Mouse (Mus musculus): ENCODE data around the gene Ugt2b34. TPM values are rescaled to one million over a fixed set of nuclear protein-coding genes. Genes with fewer than 3 reads are reported as not detected.
"Not testable (repeated sequence)": the region's sequence is repeated elsewhere in the genome, so short reads cannot be mapped to it uniquely, and the experiment has no call there.

Ugt2b34 gene
- polyA plus RNA-seq, 1 experiment, result 0.04 TPM

DNA sequence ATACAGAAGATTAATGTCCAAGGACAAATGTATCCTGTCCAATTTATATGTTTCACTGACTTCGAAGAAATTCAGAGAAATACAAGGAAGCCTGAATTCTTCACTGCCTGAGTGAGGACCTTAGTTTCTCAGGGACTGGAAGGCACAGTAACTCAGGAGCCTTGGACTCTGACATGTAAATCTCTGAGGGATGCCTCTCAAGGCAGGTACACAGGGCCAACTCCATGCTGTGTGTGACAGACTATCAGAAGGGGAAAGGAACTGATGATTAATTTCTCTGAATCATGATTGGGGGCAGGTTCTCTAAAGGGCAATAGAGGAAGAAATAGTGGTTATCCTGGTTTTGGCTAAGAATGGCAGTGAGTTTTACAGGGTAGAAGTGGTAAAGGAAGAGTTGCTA, 18.3 kb downstream of the Ugt2b34 start:
- no peak for TF ChIP-seq POLR2A (IDR thresholded peaks at IDR 0.05; ENCODE audit: low read depth, low read length)
- no peak for TF ChIP-seq CTCF (IDR thresholded peaks at IDR 0.05; ENCODE audit: extremely low read depth, insufficient read depth, insufficient read length, insufficient replicate concordance)

GRCm38 (mm10) chr5:86887081-86887480, 19.7 kb downstream of the Ugt2b34 start:
- H3K27ac ChIP-seq (ENCODE audit: insufficient read depth, low read length), result no peak overlapping the region
- DNase-seq (ENCODE audit: low read depth in 1 of 2, low spot score in 2 of 2), result no peak
- no peaks in the 10 kb centered on the region for H3K36me3 ChIP-seq (ENCODE audit: control insufficient read depth, insufficient read depth, low read length)
- no peaks in the 10 kb centered on the region for H3K27me3 ChIP-seq (ENCODE audit: control insufficient read depth, insufficient read depth, low read length)
- no peak for TF ChIP-seq CTCF (IDR thresholded peaks at IDR 0.05; ENCODE audit: extremely low read depth, insufficient read depth, insufficient read length, insufficient replicate concordance)
- H3K4me1 ChIP-seq (ENCODE audit: control insufficient read depth, insufficient read depth, insufficient read length), result no peaks in the 10 kb centered on the region
- WGBS, result 77% methylated on average over 1 of the region's 1 CpGs
- H3K4me3 ChIP-seq (ENCODE audit: extremely low read depth, insufficient read depth, insufficient read length), result no peak overlapping the region

More for the DNA sequence above, 18.3 kb downstream of the Ugt2b34 start:
- WGBS, result 60% methylated on average over 1 of the region's 1 CpGs
- Histone ChIP-seq H3K36me3 (ENCODE audit: control insufficient read depth, insufficient read depth, low read length) (no peaks in the 10 kb centered on the region), H3K27ac (ENCODE audit: insufficient read depth, low read length) (no peak overlapping the region), H3K4me3 (ENCODE audit: extremely low read depth, insufficient read depth, insufficient read length) (no peak overlapping the region), H3K4me1 (ENCODE audit: control insufficient read depth, insufficient read depth, insufficient read length) (no peaks in the 10 kb centered on the region), H3K27me3 (ENCODE audit: control insufficient read depth, insufficient read depth, low read length) (no peaks in the 10 kb centered on the region)
- DNase-seq (ENCODE audit: low read depth in 1 of 2, low spot score in 2 of 2), result no peak

DNA sequence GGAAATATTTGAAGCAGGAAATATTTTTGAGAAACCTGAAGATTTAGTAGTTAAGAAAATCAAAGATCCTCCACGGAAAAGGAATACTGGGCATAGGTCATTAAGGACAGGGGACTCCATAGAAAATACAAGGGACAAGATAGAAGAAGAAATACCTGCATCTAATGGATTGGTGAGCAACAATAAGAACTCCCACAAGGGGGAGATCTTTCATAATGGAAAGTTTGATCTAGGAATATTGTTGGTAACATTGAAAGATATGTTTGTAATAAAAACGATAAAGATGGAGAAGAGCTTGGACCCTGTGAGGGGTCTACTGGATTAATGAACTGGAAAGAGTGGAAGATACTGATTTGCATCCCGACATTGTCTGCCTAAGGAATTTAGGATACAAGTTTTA, 20.1 kb downstream of the Ugt2b34 start:
- TF ChIP-seq CTCF (IDR thresholded peaks at IDR 0.05; ENCODE audit: extremely low read depth, insufficient read depth, insufficient read length, insufficient replicate concordance) (no peak), POLR2A (IDR thresholded peaks at IDR 0.05; ENCODE audit: low read depth, low read length) (no peak)
- 48% methylated on average over 3 of the region's 3 CpGs for WGBS
- no peak for DNase-seq (ENCODE audit: low read depth in 1 of 2, low spot score in 2 of 2)

GRCm38 (mm10) chr5:86871877-86872276, 34.9 kb downstream of the Ugt2b34 start:
- WGBS, result 45% methylated on average over 1 of the region's 1 CpGs
- H3K36me3 ChIP-seq (ENCODE audit: control insufficient read depth, insufficient read depth, low read length), result no peaks in the 10 kb centered on the region
- no peak overlapping the region for H3K4me3 ChIP-seq (ENCODE audit: extremely low read depth, insufficient read depth, insufficient read length)
- H3K27me3 ChIP-seq (ENCODE audit: control insufficient read depth, insufficient read depth, low read length), result no peaks in the 10 kb centered on the region
- no peak overlapping the region for H3K27ac ChIP-seq (ENCODE audit: insufficient read depth, low read length)
- no peaks in the 10 kb centered on the region for H3K4me1 ChIP-seq (ENCODE audit: control insufficient read depth, insufficient read depth, insufficient read length)
- TF ChIP-seq CTCF (IDR thresholded peaks at IDR 0.05; ENCODE audit: extremely low read depth, insufficient read depth, insufficient read length, insufficient replicate concordance) (no peak), POLR2A (IDR thresholded peaks at IDR 0.05; ENCODE audit: low read depth, low read length) (no peak)
- DNase-seq (ENCODE audit: low read depth in 1 of 2, low spot score in 2 of 2), result no peak

More for the DNA sequence above, 20.1 kb downstream of the Ugt2b34 start:
- Histone ChIP-seq H3K4me3 (ENCODE audit: extremely low read depth, insufficient read depth, insufficient read length) (no peak overlapping the region), H3K27me3 (ENCODE audit: control insufficient read depth, insufficient read depth, low read length) (no peaks in the 10 kb centered on the region), H3K27ac (ENCODE audit: insufficient read depth, low read length) (no peak overlapping the region), H3K4me1 (ENCODE audit: control insufficient read depth, insufficient read depth, insufficient read length) (no peaks in the 10 kb centered on the region), H3K36me3 (ENCODE audit: control insufficient read depth, insufficient read depth, low read length) (no peaks in the 10 kb centered on the region)

GRCm38 (mm10) chr5:86858336-86858735, 48.4 kb downstream of the Ugt2b34 start:
- Histone ChIP-seq H3K36me3 (ENCODE audit: control insufficient read depth, insufficient read depth, low read length) (no peaks in the 10 kb centered on the region), H3K27me3 (ENCODE audit: control insufficient read depth, insufficient read depth, low read length) (no peaks in the 10 kb centered on the region), H3K4me3 (ENCODE audit: extremely low read depth, insufficient read depth, insufficient read length) (no peak overlapping the region), H3K4me1 (ENCODE audit: control insufficient read depth, insufficient read depth, insufficient read length) (no peaks in the 10 kb centered on the region), H3K27ac (ENCODE audit: insufficient read depth, low read length) (no peak overlapping the region)
- DNase-seq (ENCODE audit: low read depth in 1 of 2, low spot score in 2 of 2), result no peak
- no peak for TF ChIP-seq CTCF (IDR thresholded peaks at IDR 0.05; ENCODE audit: extremely low read depth, insufficient read depth, insufficient read length, insufficient replicate concordance)
- TF ChIP-seq POLR2A (IDR thresholded peaks at IDR 0.05; ENCODE audit: low read depth, low read length), result no peak
- WGBS, result 57% methylated on average over 3 of the region's 3 CpGs

DNA sequence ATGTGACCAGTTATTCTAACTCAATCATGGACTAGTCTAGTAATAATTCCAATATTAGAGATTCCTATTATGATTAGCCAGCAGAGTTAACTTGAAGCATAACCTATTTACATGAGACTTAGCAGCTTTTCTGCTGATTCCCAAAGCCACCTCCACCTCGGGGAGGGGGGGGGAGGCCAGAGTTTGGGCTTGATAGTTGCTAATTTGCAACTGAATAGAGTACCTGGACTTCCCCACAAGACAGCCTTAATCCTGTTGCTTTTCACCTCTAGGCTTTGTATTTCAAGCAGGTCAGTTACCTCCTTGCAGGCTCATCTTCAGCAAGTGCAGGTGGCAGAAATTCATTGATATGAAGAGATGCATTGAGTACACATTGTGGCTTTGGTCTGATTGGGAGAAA, 49.1 kb downstream of the Ugt2b34 start:
- Histone ChIP-seq H3K36me3 (ENCODE audit: control insufficient read depth, insufficient read depth, low read length) (no peaks in the 10 kb centered on the region), H3K27me3 (ENCODE audit: control insufficient read depth, insufficient read depth, low read length) (no peaks in the 10 kb centered on the region), H3K4me1 (ENCODE audit: control insufficient read depth, insufficient read depth, insufficient read length) (no peaks in the 10 kb centered on the region), H3K27ac (ENCODE audit: insufficient read depth, low read length) (no peak overlapping the region), H3K4me3 (ENCODE audit: extremely low read depth, insufficient read depth, insufficient read length) (no peak overlapping the region)
- TF ChIP-seq POLR2A (IDR thresholded peaks at IDR 0.05; ENCODE audit: low read depth, low read length) (no peak), CTCF (IDR thresholded peaks at IDR 0.05; ENCODE audit: extremely low read depth, insufficient read depth, insufficient read length, insufficient replicate concordance) (no peak)
- DNase-seq (ENCODE audit: low read depth in 1 of 2, low spot score in 2 of 2), result no peak
- WGBS, result 31% methylated on average over 1 of the region's 1 CpGs

- WGBS, result 86% methylated on average over 13 of the region's 13 CpGs
- not testable (repeated sequence) for H3K4me3 ChIP-seq (ENCODE audit: extremely low read depth, insufficient read depth, insufficient read length); H3K27me3 ChIP-seq (ENCODE audit: control insufficient read depth, insufficient read depth, low read length); DNase-seq (ENCODE audit: low read depth in 1 of 2, low spot score in 2 of 2); H3K4me1 ChIP-seq (ENCODE audit: control insufficient read depth, insufficient read depth, insufficient read length); H3K27ac ChIP-seq (ENCODE audit: insufficient read depth, low read length); H3K36me3 ChIP-seq (ENCODE audit: control insufficient read depth, insufficient read depth, low read length)
Measured at GRCm38 (mm10) chr5:86856505-86856904, 50.2 kb downstream of the Ugt2b34 start.

All from spleen, adult 2 months (tissue).